Comparison of ENCODE assay signal across 22 mouse cellular contexts in genomic region chr19:48734370-48734769, GRCm38 (mm10).
"Had no signal": no experiment of that assay in that cellular context is flagged by ENCODE, and none has a peak within 500 bp of the region (broad histone marks: within the 10 kb centered on the region; RNA-seq: fewer than 3 reads in every experiment).

No protein-coding gene starts in this region.

- H3K4me1 ChIP-seq: limb, embryonic 10.5 days; limb, embryonic 13.5 days; liver, embryonic 12.5 days; liver, embryonic 15.5 days; lung, embryonic 15.5 days; megakaryocyte, embryonic 14.5 days; neural tube, embryonic 13.5 days; stomach, embryonic 15.5 days had no signal

- H3K27ac ChIP-seq: limb, embryonic 10.5 days; limb, embryonic 13.5 days; liver, embryonic 12.5 days; liver, embryonic 15.5 days; lung, embryonic 15.5 days; midbrain, embryonic 10.5 days; midbrain, embryonic 13.5 days; neural tube, embryonic 13.5 days; stomach, embryonic 15.5 days had no signal

- DNase-seq: kidney, postnatal 14 days; kidney, postnatal 4 days; liver; lung, adult 18-20 months; lung, postnatal 10 days; lung, postnatal 36 days; retina, postnatal 1 day; right cerebral cortex, postnatal 25 days; spleen, adult 18-20 months; thymus, postnatal 25 days had no signal

- H3K9me3 ChIP-seq: limb, embryonic 10.5 days; limb, embryonic 13.5 days; liver, embryonic 12.5 days; liver, embryonic 15.5 days; lung, embryonic 15.5 days; midbrain, embryonic 10.5 days; midbrain, embryonic 13.5 days; neural tube, embryonic 13.5 days; stomach, embryonic 15.5 days had no signal

- H3K4me2 ChIP-seq: limb, embryonic 13.5 days; liver, embryonic 12.5 days; liver, embryonic 15.5 days; lung, embryonic 15.5 days; midbrain, embryonic 13.5 days; neural tube, embryonic 13.5 days; stomach, embryonic 15.5 days had no signal

- H3K4me3 ChIP-seq: limb, embryonic 10.5 days; limb, embryonic 13.5 days; liver, embryonic 12.5 days; liver, embryonic 15.5 days; lung, embryonic 15.5 days; megakaryocyte, embryonic 14.5 days; midbrain, embryonic 10.5 days; midbrain, embryonic 13.5 days; myocyte; neural tube, embryonic 13.5 days; stomach, embryonic 15.5 days had no signal

- H3K36me3 ChIP-seq: limb, embryonic 10.5 days; limb, embryonic 13.5 days; liver, embryonic 12.5 days; liver, embryonic 15.5 days; lung, embryonic 15.5 days; midbrain, embryonic 10.5 days; midbrain, embryonic 13.5 days; neural tube, embryonic 13.5 days; stomach, embryonic 15.5 days had no signal

- H3K9ac ChIP-seq: limb, embryonic 13.5 days; liver, embryonic 12.5 days; liver, embryonic 15.5 days; lung, embryonic 15.5 days; midbrain, embryonic 13.5 days; neural tube, embryonic 13.5 days; stomach, embryonic 15.5 days had no signal

- ATAC-seq: liver, embryonic 12.5 days; midbrain, embryonic 13.5 days; midbrain, embryonic 16.5 days had no signal

- H3K27me3 ChIP-seq: limb, embryonic 13.5 days; liver, embryonic 12.5 days; liver, embryonic 15.5 days; lung, embryonic 15.5 days; megakaryocyte, embryonic 14.5 days; midbrain, embryonic 13.5 days; neural tube, embryonic 13.5 days; stomach, embryonic 15.5 days had no signal
